Mouse (Mus musculus) neutrophil, adult 65 days (primary cell): ENCODE measurements around the gene Tmem231. TPM values are rescaled to one million over a fixed set of nuclear protein-coding genes. Genes with fewer than 3 reads are reported as not detected.

Experiments
- total RNA-seq: library from RNA; stranded (reverse); gene quantifications from 2 replicates; pipeline ENCODE4 v1.2.4, GENCODE M21; 2023

Gene Tmem231
- total RNA-seq, result not detected in 2 replicates

GRCm38 (mm10) chr8:111933348-111934076 is at the start of gene Tmem231:
TSS of gene Tmem231 (minus strand) at chr8:111933881.

GRCm38 (mm10) chr8:111940171-111941100 is 6.8 kb upstream of the Tmem231 start, which contains the start of gene Gabarapl2:
TSS of gene Gabarapl2 (plus strand) at chr8:111940703.

GRCm38 (mm10) chr8:111909621-111910450 is 23.8 kb downstream of the Tmem231 start, which contains the start of gene Chst5:
TSS of gene Chst5 (minus strand) at chr8:111910447.

GRCm38 (mm10) chr8:111876355-111876948 is 57.2 kb downstream of the Tmem231 start, which contains the start of gene Tmem170:
TSS of gene Tmem170 (minus strand) at chr8:111876750.

Other genes with a start within 250 kb of the Tmem231 start
- gene Ctrb1, start 242.9 kb downstream of the Tmem231 start, total RNA-seq, result not detected in 2 replicates
- gene Bcar1, start 190.1 kb downstream of the Tmem231 start, total RNA-seq, result 0.61 TPM in 1 of 2 replicates, not detected in the other
- gene Cfdp1, start 79.6 kb downstream of the Tmem231 start, total RNA-seq, result 15.6 and 16.8 TPM in 2 replicates
- 4.0 and 4.2 TPM in 2 replicates for gene Tmem170, start 57.1 kb downstream of the Tmem231 start, total RNA-seq
- not detected in 2 replicates for gene Chst5, start 23.4 kb downstream of the Tmem231 start, total RNA-seq
- 104 and 121 TPM in 2 replicates for gene Gabarapl2, start 6.8 kb upstream of the Tmem231 start, total RNA-seq
- gene Adat1, start 58.4 kb upstream of the Tmem231 start, total RNA-seq, result 0.38 and 0.50 TPM in 2 replicates
- 36.8 and 41.7 TPM in 2 replicates for gene Kars, start 77.4 kb upstream of the Tmem231 start, total RNA-seq
- gene Terf2ip, start 77.5 kb upstream of the Tmem231 start, total RNA-seq, result 6.5 and 7.6 TPM in 2 replicates
- not detected in 2 replicates for gene Gm6793, start 81.2 kb upstream of the Tmem231 start, total RNA-seq